Mouse (Mus musculus) cerebellum, adult 2 months (tissue): Measurements from ENCODE around the gene Nemf. TPM values are rescaled to one million over a fixed set of nuclear protein-coding genes. Genes with fewer than 3 reads are reported as not detected.

Experiments
- DNase-seq, 2 experiments: peaks; one replicate each; pipeline ENCODE4 v3.0.0; 2021
- H3K27ac ChIP-seq: fragments of 200-500 bp; 2 replicates; pipeline ENCODE4 v1.5.1; 2012; ENCODE audit warnings: low read length, control low read depth, inconsistent platforms; ENCODE audit not compliant: insufficient read depth
- H3K27me3 ChIP-seq: fragments of 200-500 bp; 2 replicates; pipeline ENCODE4 v1.6.1; 2012; ENCODE audit warnings: inconsistent platforms, mild to moderate bottlenecking, low read length, moderate library complexity; ENCODE audit not compliant: control insufficient read depth, insufficient read depth
- H3K4me1 ChIP-seq: fragments of 200-500 bp; 2 replicates; pipeline ENCODE4 v1.6.1; 2011; ENCODE audit warnings: low read length; ENCODE audit not compliant: control insufficient read depth, insufficient read depth
- H3K4me3 ChIP-seq: fragments of 200-500 bp; replicated peaks from 2 replicates; pipeline ENCODE3; 2011; ENCODE audit warnings: mild to moderate bottlenecking, low read depth, low read length, control low read depth; ENCODE audit not compliant: insufficient read depth
- CTCF ChIP-seq: fragments of 200-500 bp; IDR thresholded peaks from 2 replicates; pipeline ENCODE4 v1.5.1; 2011; ENCODE audit warnings: low read depth, mild to moderate bottlenecking, control low read depth, low read length, moderate library complexity, borderline replicate concordance; ENCODE audit not compliant: insufficient read depth
- POLR2A ChIP-seq: fragments of 200-500 bp; IDR thresholded peaks from 2 replicates; pipeline ENCODE4 v1.6.1; 2011; ENCODE audit warnings: low read length, control low read depth, borderline replicate concordance; ENCODE audit not compliant: insufficient read depth
- WGBS: fragments of 180-500 bp; shearing (Covaris S2); methylation state at CpG from one replicate; pipeline ENCODE4 v1.1.7; 2018; 5-methylcytosine and 5-hydroxymethylcytosine counted together
- polyA plus RNA-seq: library from polyadenylated mRNA; depleted of rRNA; stranded (reverse); fragments of >200 nt; gene quantifications from 2 replicates; pipeline ENCODE4 v1.2.3, GENCODE M21; 2012

The Nemf gene
- polyA plus RNA-seq, 1 experiment = 43.8 TPM

- Histone ChIP-seq H3K27me3 (no peaks in the 10 kb centered on the region), H3K4me1 (peaks cover 4% of the 10 kb centered on the region; the same call in 1 of the 2 replicates), H3K4me3 (no peak overlapping the region), H3K27ac (no peak overlapping the region)
- WGBS = 11% methylated on average over 5 of the region's 5 CpGs
- peak; percentile 37; the same call in 1 of the 2 replicates for TF ChIP-seq CTCF
- no peak for TF ChIP-seq POLR2A
- peak; percentile 68 to 78 for DNase-seq
Observed at GRCm38 (mm10) chr12:69360655-69360996, 3.7 kb upstream of the Nemf start.

DNA sequence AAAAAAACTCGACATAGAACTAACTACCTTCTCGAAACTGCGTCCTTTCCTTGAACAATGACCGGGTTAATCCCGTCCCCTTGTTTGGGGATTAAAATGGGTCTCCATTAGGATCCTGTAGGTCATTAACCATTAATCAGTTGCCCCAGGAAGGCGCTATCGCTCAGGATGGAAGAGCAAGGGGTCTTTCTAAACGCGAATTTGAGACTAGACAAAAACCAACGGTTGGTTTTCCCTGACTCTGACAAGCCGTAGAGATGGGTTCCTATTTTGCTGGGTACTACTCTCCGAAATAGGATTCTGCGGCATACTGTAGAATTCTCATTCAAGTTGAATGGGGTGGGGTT lies 308 bp upstream of the Nemf start:
- H3K4me3 ChIP-seq = peak overlapping the region; percentile 64
- no peak for DNase-seq
- no peak overlapping the region for H3K27ac ChIP-seq
- H3K4me1 ChIP-seq = peaks cover 3% of the 10 kb centered on the region; the same call in 1 of the 2 replicates
- no peaks in the 10 kb centered on the region for H3K27me3 ChIP-seq
- TF ChIP-seq POLR2A = no peak
- no peak for TF ChIP-seq CTCF
- 6% methylated on average over 13 of the region's 13 CpGs for WGBS

DNA sequence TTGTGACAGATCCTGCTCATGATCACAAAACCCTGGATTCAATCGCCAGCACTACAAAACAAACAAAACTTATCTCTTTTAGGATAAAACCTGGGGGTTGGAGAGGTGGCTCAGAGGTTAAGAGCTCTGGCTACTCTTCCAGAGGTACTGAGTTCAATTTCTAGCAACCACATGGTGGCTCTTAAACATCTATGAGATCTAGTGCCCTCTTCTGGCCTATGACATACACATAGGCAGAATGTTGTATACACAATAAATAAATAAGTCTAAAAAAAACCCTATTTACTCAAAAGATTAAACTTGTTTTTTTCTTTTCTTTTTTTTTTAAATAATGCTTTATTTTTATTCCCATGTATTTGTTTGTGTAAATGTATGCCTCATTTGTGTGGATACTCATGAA lies 5.3 kb downstream of the Nemf start:
- Histone ChIP-seq H3K27ac (no peak overlapping the region), H3K4me1 (no peaks in the 10 kb centered on the region; the same call in 1 of the 2 replicates), H3K4me3 (no peak overlapping the region), H3K27me3 (no peaks in the 10 kb centered on the region)
- no peak for TF ChIP-seq CTCF
- no peak for TF ChIP-seq POLR2A
- no peak for DNase-seq
- 96% methylated on average over 1 of the region's 1 CpGs for WGBS

DNA sequence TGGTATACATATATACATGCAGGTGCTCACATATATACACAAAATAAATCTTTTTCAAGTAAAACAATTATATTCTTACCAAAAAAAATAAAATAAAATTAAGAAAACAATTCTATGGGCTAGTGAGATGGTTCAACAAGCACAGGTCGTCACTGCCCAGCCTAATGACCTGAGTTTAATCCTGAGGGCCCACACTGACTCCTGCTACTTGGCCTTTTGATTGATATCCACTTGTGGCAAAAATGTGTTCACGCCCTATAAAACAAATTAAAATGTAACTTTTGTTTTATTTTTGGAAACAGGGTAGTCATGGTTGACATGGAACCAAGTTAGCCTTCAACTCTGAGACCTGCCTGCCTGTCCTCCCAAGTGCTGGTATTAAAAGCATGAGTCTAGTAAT lies 7.0 kb downstream of the Nemf start:
- H3K4me3 ChIP-seq = no peak overlapping the region
- no peaks in the 10 kb centered on the region for H3K4me1 ChIP-seq
- TF ChIP-seq CTCF (no peak), POLR2A (no peak)
- no peaks in the 10 kb centered on the region for H3K27me3 ChIP-seq
- WGBS = 88% methylated on average over 2 of the region's 2 CpGs
- DNase-seq = no peak
- H3K27ac ChIP-seq = no peak overlapping the region

GRCm38 (mm10) chr12:69333547-69333946 lies 23.4 kb downstream of the Nemf start:
- TF ChIP-seq POLR2A (no peak), CTCF (no peak; the same call in 1 of the 2 replicates)
- Histone ChIP-seq H3K4me3 (no peak overlapping the region), H3K27ac (no peak overlapping the region), H3K4me1 (no peaks in the 10 kb centered on the region), H3K27me3 (no peaks in the 10 kb centered on the region)
- WGBS = 87% methylated on average over 2 of the region's 2 CpGs
- DNase-seq = no peak

GRCm38 (mm10) chr12:69332147-69332546 lies 24.8 kb downstream of the Nemf start:
- 92% methylated on average over 1 of the region's 1 CpGs for WGBS
- Histone ChIP-seq H3K4me1 (no peaks in the 10 kb centered on the region), H3K27me3 (no peaks in the 10 kb centered on the region), H3K4me3 (no peak overlapping the region), H3K27ac (no peak overlapping the region)
- no peak for DNase-seq
- TF ChIP-seq POLR2A (no peak), CTCF (no peak)

GRCm38 (mm10) chr12:69331187-69331586 lies 25.8 kb downstream of the Nemf start:
- Histone ChIP-seq H3K27me3 (no peaks in the 10 kb centered on the region), H3K4me3 (no peak overlapping the region), H3K27ac (no peak overlapping the region), H3K4me1 (no peaks in the 10 kb centered on the region)
- WGBS = 94% methylated on average over 3 of the region's 3 CpGs
- no peak for DNase-seq
- TF ChIP-seq POLR2A = no peak
- TF ChIP-seq CTCF = no peak

DNA sequence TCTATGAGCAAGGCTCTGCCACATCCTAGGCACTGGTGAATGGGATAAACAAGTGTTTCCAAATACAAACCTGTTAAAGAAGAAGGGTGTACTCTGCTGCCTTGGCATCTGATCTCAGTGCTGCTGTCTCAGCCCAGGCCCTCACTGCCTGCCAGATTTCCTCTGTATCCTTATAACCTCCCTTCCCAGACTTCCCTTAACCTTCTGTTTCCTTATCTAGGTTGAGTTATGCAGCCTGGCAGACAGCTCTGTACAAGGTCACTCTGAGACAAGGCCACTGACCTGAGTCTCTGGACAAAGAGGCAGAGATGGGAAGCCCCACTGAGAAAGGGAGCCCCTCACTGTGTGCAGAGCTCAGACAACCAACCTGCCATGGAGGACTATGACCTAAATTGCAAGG lies 38.5 kb downstream of the Nemf start:
- H3K4me1 ChIP-seq = no peaks in the 10 kb centered on the region
- no peak for DNase-seq
- no peak overlapping the region for H3K27ac ChIP-seq
- TF ChIP-seq CTCF (no peak), POLR2A (no peak)
- H3K27me3 ChIP-seq = no peaks in the 10 kb centered on the region
- no peak overlapping the region for H3K4me3 ChIP-seq
